Mouse (Mus musculus): Measurements from ENCODE around the gene Slc30a5.
"Not testable (repeated sequence)": the region's sequence is repeated elsewhere in the genome, so short reads cannot be mapped to it uniquely, and the experiment has no call there.

Slc30a5 gene

DNA sequence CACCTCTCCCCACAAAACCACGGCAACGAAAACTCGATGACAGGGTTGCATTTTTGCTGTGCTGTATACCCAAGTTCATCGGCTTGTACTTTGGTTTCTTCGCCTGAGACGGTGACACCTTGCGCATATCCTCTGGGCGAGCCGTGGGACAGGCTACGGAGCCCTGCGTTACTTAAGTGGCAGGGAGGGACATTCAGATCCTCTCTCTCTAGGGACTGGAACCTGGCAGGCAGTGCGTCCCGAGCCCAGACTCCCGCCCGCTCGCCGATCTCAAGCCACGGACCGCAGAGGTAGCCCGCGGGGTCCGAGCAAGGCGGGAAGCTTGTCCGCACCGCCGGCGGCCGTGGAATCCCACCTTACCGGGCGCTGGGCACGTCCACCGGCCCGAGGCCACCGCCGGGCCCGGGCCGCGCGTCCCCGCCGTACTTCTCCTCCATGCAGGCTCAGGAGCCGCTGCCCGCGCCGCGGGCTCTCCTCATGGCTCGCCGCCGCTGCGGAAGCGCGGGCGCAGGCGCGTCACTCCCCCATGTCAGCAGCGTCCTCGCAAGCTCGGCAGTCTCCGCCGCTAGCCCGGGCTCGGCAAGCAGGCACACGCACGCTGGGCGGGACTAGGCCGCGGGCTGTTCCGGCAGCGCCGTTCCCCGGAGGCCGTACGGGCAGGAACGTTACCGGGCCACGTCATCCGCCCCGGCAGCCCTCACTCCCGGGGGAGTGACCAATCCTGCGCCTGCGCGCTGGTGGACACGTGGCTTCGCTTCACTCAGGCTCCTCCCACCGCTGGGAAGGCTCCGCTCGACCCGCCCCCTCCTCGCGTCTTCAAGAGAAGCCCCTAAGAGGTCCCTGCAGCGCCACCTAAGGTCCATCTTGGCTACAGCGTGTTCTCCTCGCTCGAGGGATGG lies at the start of gene Slc30a5:
TSS of gene Slc30a5 (minus strand) at position 687 of the 899 bp plus-strand sequence.
- peak; percentile 99 for DNase-seq (ENCODE audit: low spot score)

DNA sequence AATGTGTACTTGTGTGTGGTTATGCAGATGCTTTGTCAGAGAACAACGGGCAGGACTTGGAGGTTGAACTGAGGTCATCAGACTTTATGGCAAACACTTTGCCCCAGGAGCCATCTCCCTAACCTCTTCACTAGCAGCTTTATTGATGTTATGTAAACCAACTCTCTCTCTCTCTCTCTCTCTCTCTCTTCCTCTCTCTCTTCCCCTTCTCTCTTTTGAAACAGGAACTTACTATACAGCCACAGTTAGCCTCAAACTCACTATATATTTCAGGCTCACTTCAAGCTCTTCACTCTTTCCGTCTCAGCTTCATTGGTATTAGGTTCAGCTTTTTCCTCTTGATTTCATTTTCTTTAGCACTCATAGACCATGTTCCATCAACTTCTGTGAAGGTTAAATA lies 48.7 kb upstream of the Slc30a5 start:
- no peak for DNase-seq (ENCODE audit: low spot score)

DNA sequence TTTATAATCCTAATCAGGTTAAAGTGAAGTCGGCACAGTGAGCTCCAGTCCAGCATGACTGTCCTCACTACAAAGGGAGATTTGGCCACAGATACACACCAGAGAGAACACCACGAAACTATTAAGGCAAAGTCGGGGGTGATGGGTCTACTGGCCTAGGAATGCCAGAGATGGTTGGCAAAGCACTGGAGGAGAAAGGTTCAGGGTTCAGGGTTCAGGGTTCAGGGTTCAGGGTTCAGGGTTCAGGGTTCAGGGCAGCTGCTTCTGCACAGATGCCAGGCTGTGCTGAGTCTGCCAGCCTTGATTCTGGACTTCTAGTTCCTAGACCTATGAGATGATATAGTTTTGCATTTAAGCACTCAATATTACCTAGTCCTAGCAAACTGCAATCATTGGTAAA lies 46.6 kb upstream of the Slc30a5 start:
- DNase-seq (ENCODE audit: low spot score), result no peak

DNA sequence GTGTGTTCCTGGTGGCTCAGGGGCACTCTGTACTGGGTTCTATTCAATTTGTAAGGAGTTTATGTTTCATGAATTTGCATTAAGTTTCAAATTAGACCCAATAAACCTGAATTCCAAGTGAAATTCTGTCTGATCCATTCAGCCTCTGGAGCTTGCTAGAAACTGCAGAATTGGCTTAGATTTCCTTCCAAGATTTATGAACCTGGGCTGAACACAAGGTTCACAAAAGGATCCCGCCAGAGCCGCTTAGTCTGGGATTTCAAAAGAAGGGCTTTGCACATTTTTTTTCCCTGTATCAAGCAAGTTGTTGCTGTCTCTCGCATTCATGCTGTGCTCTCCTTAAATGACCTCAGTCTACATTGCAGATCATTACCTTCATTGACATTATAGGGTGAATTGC lies 46.1 kb upstream of the Slc30a5 start:
- DNase-seq (ENCODE audit: low spot score), result no peak

DNA sequence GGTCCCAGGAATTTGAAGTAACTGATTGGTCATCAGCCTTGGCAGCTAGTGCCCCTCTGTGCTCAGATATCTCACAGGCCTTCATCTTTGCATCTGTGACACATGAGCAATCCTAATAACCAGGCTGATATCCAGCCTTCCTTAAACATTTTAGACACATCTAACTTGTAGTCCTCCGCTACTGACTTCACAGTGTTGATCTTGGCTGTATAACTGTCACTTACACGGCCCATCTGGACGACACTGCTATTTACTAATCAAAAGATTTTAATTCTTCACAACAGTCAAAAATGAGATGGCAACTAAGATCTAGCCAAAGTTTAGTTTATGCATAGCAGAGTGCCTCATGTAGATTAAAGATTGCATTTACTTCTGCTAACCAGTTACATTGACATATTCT lies 45.0 kb upstream of the Slc30a5 start:
- DNase-seq (ENCODE audit: low spot score), result no peak

DNA sequence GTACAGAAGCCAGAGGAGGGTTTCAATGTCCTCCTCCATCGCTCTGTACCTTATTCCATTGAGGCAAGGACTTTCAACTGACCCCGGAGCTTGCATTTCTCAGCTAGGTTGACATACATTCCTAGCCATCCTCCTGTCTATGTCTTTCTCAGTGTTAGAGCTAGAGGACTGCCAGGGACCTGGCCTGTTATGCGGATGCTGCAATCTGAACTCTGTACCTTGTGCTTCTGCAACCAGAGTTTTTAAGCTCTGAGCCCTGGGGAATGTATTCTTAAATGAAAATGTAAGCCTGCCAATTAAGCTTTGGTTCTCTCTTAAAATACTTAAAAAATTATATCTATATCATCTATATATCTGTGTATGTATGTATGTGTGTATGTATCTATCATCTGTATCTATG lies 44.5 kb upstream of the Slc30a5 start:
- no peak for DNase-seq (ENCODE audit: low spot score)

DNA sequence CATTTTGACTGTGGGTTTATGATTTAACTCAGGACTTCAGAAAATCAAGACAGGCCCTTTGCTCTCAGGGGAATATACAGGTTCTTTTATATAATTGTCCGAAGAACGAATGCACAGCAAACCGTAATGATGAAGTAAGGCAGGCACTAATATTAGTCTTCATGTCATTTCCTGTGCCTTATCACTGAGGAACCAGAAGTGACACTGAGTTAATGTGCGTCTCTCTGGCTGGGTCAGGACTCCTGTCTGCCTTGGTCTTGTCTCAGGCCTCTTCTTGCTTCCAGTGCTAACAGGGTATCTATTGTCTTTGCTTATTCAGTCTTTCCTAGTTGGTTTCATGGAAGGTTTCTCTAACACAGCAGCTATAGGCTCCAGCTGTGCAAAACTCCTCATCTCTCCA lies 41.9 kb upstream of the Slc30a5 start:
- DNase-seq (ENCODE audit: low spot score), result no peak

DNA sequence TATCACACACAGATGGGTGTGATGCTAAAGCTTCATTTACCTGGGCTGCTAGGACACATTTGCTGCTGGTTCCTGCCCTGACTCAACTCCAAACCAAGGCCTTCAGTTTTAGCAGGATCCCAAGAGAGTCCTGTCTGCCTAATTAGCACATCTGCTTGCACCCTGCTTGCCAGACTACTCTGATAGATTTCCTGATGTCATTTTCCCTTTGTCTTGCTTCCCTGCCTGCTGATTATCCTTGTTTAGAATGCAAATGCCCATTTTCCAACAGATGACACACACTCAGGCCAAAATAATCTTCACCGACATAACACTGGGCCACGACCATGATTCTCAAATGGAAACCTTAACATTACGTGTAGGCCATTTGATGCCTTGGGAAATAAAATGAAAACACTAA lies 41.4 kb upstream of the Slc30a5 start:
- DNase-seq (ENCODE audit: low spot score), result no peak

DNA sequence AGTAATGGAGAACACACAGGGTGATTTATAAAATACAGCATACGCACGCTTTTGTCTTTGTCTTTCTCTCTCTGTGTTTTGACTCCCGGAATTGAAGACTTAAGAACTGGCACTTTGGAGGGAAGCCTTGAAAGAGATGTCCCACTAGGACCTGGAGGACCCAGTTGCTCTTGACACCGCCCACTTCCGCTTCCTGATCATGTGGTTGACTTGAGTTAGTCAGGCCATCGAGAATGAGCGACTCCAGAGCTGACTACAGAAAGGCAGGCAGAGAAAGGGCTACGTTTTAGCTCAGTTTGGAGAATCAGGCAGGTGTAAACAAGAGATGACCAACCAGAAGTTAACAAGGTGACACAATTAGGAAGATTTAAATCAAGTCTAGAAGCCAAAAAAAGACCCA lies 40.3 kb upstream of the Slc30a5 start:
- no peak for DNase-seq (ENCODE audit: low spot score)

DNA sequence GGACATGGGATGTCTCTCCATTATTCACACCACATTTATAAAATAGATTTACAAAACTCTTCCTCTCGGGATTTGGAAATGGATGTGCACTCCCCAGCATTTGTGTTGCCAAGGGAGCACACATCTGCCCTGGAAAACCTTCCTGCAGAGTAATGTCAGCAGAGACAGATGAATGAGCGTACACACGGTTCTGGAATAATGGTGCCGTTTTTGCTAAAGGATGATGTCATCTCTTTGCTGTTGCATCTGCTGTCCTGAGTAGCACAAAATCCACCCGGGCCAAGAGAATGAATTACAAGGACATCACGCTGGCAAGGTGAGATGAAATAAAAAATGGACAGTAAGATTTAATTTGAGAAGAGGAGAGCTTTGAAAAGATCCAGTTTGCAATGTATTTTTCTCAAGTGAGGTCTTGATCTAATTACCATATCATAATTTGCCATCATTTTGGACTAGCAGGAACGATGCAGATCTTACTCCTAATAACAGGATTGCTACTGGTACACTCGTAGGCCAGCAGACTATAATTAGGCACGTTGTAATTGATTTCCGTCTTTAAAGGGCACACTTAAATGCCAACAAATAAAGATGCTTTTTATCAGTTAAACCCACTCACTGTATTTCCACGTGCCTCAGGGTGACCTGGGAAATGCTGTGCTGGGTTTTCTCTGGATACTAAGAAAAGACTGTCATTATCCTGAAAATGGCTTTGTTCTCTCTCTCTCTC lies 38.4 kb upstream of the Slc30a5 start:
- DNase-seq (ENCODE audit: low spot score), result no peak

DNA sequence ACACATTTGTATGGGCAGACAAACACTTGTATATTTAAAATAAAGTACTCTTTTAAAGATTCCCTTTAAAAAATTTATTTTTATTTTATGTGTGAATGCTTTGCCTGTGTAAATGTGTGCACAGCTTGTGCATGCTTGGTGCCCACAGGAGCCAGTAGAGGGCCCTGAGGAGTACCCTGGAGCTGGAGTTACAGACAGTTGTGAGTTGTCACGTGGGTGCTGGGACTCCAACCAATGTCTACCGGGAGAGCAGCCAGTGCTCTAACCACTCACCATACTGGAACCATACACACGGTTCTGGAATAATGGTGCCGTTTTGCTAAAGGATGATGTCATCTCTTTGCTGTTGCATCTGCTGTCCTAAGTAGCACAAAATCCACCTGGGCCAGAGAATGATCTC lies 36.6 kb upstream of the Slc30a5 start:
- DNase-seq (ENCODE audit: low spot score), result no peak

DNA sequence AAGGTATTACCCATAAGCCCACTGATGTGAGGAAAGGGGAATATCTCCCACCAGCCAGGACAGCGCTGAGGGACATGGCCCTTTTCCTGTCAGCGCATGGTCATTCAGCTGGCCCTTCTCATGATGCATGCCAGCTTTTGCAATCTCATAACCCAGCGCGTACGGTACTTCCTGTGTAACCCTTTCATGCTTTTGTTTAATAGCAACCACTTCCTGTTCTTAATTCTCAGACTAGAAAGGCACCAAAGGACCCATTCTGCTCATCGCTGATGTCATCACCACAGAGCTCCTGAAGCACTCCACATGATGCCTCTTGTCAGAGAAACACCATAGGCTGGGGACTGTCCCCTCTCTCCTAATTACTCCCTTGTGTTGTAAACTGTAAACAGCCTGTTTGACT lies 33.1 kb upstream of the Slc30a5 start:
- DNase-seq (ENCODE audit: low spot score), result no peak

DNA sequence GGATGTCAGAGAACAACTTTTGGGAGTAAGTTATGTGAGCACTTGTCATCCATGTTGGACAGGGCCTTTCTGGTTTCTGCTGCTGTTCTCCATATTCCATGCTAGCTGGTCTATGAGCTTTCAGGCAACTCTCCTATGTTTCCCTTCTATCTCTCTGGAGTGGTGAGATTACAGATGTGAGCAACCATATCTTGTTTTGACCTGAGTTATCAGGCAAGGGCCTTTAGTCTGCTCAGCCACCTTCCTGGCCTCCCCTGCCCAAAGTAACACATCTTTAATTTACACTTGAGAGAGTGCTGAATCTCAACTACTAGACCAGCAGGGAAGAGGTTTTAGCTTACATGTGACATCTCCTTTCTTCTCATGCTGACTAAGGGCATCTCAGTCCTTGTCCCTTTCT lies 32.5 kb upstream of the Slc30a5 start:
- no peak for DNase-seq (ENCODE audit: low spot score)

DNA sequence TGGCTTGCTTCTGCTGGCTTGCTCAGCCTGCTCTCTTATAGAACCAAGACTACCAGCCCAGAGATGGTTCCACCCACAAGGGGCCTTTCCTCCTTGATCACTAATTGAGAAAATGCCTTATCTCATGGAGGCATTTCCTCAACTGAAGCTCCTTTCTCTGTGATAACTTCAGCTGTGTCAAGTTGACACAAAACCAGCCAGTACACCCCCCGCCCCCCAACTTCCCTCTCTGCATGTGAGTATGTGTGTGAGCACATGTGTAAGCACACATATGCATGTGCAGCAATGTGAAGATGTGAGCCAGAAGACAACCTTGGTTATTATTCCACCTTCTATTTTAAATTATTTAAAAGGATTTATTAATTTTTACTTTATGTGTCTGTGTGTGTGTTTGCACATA lies 30.7 kb upstream of the Slc30a5 start:
- DNase-seq (ENCODE audit: low spot score), result not testable (repeated sequence)

DNA sequence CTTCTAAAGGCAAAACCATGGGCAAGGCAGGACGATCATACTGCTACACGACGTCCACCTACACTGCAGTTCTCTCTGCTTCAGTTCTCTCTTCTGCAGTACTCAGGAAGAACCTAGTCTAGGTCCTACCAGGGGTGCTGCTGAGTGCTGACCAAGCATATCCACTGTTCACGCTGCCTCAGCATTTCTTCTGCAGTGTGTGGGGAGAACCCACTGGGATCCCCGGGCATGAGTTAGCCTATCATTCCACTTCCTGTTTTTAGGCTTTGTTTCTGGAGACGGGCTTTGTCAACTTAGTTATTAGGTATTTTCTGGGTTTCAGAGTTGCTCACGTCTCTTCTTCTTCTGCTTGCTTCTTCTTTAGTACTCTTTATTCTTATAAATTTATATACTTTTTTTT lies 25.9 kb upstream of the Slc30a5 start:
- no peak for DNase-seq (ENCODE audit: low spot score)

DNA sequence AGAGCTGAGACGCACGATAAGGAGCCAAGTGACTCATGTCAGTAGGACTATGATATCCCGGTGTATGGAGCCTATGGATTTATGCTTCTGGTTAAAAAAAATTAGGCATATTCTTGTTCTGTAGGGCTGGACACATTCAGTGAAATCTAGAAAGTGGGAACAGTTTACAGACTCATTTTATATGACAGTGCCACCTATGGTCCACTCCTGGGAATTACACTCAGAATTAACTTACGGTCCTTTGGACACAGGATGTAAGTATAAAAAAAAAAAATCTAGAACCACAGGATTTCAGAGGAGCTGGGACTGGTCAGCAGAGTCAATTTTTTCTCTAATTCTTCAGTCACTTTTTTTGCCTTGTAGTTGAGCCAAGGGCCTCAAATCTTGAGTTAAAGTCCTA lies 20.9 kb upstream of the Slc30a5 start:
- DNase-seq (ENCODE audit: low spot score), result no peak

DNA sequence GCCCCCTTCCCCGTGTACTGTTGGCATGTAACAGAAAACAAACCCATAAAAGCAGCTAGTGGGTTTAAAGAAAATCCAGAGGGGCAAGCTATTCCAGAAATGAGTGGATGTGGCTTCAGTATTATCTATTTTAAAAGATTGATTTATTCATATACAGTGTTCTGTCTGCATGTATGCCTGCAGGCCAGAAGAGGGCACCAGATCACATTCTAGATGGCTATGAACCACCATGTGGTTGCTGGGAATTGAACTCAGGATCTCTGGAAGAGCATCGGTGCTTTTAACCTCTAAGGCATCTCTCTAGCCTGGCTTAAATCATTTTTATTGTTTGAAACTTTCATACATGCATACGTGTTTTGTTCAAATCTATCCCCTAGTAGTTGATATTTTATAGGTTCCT lies 19.9 kb upstream of the Slc30a5 start:
- no peak for DNase-seq (ENCODE audit: low spot score)

DNA sequence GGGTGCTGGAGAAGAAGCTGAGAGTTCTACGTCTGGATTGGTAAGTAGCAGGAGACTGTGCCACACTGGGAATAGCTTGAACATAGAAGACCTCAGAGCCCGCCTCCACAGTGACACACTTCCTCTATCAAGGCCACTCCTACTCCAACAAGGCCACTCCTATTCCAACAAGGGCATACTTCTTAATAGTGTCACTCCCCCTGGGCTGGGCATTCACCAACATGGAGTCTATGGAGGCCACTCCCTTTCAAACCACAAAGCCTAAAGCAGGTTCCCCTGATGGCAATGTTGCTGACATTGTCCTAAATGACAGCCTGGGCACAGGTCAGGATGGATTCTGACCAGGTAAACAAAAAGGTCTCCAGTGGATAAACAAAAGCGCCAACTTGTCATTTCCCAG lies 15.9 kb upstream of the Slc30a5 start:
- DNase-seq (ENCODE audit: low spot score), result no peak

DNA sequence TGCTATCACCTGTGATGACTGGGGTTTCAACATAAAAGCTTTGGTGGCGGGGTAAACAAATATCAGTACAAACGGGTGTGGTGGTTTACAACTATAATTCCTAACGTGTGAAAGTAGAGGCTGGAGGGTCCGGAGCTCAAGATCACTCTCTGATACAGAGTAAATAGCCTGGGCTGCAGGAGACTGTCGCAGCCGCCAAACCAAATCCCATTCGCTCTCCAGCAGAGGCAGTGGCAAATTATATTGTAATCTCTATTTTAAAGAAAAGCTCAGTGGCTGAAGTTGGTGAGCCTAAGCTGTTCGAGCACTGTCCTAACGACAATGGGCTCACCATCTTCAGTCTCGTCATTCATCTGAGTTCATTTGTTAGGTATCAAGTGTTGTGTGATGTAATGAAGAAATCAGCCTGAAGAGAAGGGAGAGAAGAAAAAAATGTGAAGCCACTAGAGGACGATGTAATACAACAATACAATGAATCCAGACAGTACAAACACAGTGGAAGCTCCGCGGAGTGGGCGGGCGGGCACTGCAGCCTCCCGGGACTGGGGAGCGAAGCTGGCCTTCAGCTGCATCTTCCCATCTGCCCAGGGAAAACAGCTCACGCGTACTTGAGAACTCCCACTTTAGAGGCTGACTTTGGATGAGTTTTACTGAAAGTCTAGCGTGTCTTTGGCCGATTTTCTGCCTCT lies 13.8 kb upstream of the Slc30a5 start:
- peak; percentile 48 for DNase-seq (ENCODE audit: low spot score)

DNA sequence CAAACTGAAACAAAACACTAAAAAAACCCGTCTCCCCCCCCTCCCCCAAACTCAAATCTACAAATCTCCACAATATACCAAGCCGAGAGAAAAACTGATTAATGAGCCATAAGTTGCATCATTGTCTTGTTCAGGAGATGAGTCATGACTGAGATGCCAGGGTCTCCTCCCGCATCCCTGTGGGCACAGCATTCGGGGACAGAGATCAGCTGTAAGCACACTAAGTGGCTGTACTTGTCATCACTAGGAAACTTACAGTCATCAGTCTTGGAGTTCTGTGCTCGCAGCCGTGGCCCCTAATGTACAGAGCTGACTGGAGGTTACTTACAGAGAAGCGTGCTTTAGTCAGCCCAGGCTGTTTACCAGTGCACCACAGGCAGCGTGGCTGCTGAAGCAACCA lies 13.0 kb upstream of the Slc30a5 start:
- DNase-seq (ENCODE audit: low spot score), result no peak

DNA sequence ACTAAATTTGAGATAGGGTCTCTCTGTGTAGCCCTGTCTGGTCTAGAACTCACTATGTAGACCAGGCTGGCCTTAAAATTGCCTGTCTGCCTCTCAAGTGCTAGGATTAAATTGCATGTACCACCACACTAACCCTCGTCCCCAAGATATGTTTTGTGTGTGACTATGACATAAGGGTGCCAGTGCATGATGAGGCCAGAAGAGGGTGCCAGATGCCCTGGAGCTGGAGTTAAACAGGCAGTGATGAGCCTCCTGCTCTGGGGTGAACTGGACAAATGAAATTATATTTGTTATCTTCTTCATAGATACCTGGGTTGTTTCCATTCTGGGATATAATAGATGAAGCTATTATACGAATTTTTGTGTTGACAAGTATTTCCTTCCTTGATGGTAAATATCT lies 10.7 kb upstream of the Slc30a5 start:
- DNase-seq (ENCODE audit: low spot score), result no peak

DNA sequence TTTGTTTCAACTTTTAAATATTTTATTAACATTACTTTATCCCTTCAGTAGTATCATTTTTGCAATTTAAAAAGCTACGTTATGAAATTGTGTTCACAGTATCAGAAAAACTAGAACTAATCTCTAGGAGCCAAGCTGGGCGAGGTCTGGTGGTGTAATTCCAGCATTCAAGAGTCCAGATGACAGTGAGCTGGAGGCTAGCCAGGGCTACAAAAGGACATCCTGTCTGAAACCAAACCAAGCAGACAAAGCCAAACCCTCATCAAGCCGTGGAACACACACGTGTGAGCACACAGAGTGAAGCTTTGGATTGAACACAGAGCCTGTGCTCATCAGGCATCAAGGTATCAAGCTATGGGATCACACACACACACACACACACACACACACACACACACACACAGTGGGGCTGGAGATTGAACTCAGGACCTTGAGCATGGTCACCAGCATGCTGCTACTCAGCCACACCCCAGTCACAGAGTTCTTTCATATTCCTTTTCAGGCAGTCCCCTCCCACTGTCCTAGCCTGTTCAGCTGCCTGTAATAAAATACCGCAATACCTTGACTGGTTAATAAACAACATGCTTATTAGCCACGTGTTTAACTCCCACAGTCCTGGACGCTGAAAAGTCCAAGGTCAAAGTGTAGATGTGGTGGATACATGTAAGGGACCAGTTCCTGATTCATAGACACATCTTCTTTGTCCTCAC lies 9.9 kb upstream of the Slc30a5 start:
- DNase-seq (ENCODE audit: low spot score), result no peak

Measured in ovary, adult 18-20 months (tissue).